Mouse (Mus musculus) intestine, embryonic 16.5 days (tissue): ENCODE data around the gene Itga2b. TPM values are rescaled to one million over a fixed set of nuclear protein-coding genes. Genes with fewer than 3 reads are reported as not detected.
A peak's percentile ranks its signal among the peaks of the same experiment; 100 is the strongest.

Source experiments
- ATAC-seq: fragments of 200-750 bp; cut with Nextera tagmentation; 2 replicates; pipeline ENCODE4 v1.8.0; 2017; ENCODE audit warnings: moderate TSS enrichment, moderate library complexity
- H3K27ac ChIP-seq: fragments of 300-500 bp; sonication (generic); 2 replicates; pipeline ENCODE4 v1.5.1; 2014; ENCODE audit warnings: mild to moderate bottlenecking, low read length
- H3K27me3 ChIP-seq: fragments of 300-500 bp; sonication (generic); replicated peaks from 2 replicates; pipeline ENCODE4 v1.6.1; 2014; ENCODE audit warnings: low read length, control low read depth, mixed read lengths; ENCODE audit not compliant: control insufficient read depth, insufficient read depth
- H3K36me3 ChIP-seq: fragments of 300-500 bp; sonication (generic); 2 replicates; pipeline ENCODE4 v1.6.1; 2014; ENCODE audit warnings: low read length, control low read depth; ENCODE audit not compliant: control insufficient read depth, insufficient read depth
- H3K4me1 ChIP-seq: fragments of 300-500 bp; sonication (generic); 2 replicates; pipeline ENCODE4 v1.6.1; 2014; ENCODE audit warnings: low read length, control low read depth, mixed read lengths; ENCODE audit not compliant: control insufficient read depth, insufficient read depth
- H3K4me2 ChIP-seq: fragments of 300-500 bp; sonication (generic); 2 replicates; pipeline ENCODE4 v1.6.1; 2014; ENCODE audit warnings: low read depth, low read length, control low read depth
- H3K4me3 ChIP-seq: fragments of 300-500 bp; sonication (generic); 2 replicates; pipeline ENCODE4 v1.5.1; 2014; ENCODE audit warnings: mild to moderate bottlenecking, low read length
- H3K9ac ChIP-seq: fragments of 300-500 bp; sonication (generic); 2 replicates; pipeline ENCODE4 v1.6.1; 2014; ENCODE audit warnings: low read depth, low read length
- H3K9me3 ChIP-seq: fragments of 300-500 bp; sonication (generic); 2 replicates; pipeline ENCODE4 v1.6.1; 2016; ENCODE audit warnings: low read length, control low read depth; ENCODE audit not compliant: control insufficient read depth
- WGBS: fragments of 180-500 bp; shearing (Covaris S2); extraction: QIAGEN DNeasy Blood & Tissue Kit; methylation state at CpG from one replicate; pipeline ENCODE4 v1.1.7; 2014; 5-methylcytosine and 5-hydroxymethylcytosine counted together
- polyA plus RNA-seq: library from polyadenylated mRNA; unstranded; fragments of >200 nt; fragmentation: Nextera tagmentation; extraction: Ambion mirVana; gene quantifications from 2 replicates; pipeline ENCODE4 v1.2.1, GENCODE M21; 2015

The Itga2b gene
- polyA plus RNA-seq, 1 experiment from 2014 or later = 3.7 TPM

DNA sequence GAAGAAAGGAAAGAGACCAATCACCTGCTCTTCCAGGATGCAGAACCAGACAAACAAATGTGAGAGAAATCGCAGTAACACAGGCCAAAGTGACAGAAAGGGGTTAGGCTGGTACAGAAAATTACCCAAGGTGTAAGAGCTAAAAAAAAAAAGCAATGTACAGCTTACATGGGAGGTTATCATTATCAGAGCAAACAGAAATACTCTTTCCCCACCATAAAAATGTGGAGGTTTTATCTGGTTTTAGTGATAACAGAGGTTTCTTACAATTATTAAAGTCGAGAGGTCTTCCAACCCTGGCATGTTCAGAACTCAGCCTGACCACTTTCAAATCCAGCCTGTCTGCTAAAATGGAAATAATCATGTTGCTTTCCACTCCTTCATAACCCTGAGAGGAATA lies 18.0 kb upstream of the Itga2b start:
- Histone ChIP-seq H3K27ac (no peak overlapping the region), H3K9ac (no peak overlapping the region), H3K9me3 (no peaks in the 10 kb centered on the region), H3K4me2 (no peak overlapping the region), H3K27me3 (no peaks in the 10 kb centered on the region), H3K36me3 (peaks cover 4% of the 10 kb centered on the region; the same call in 1 of the 2 replicates), H3K4me1 (no peaks in the 10 kb centered on the region), H3K4me3 (no peak overlapping the region)
- WGBS = 64% methylated on average over 2 of the region's 2 CpGs
- ATAC-seq = no peak

- ATAC-seq = peak; percentile 64; the same call in 1 of the 2 replicates
- Histone ChIP-seq H3K27ac (no peak overlapping the region), H3K4me1 (no peaks in the 10 kb centered on the region), H3K27me3 (no peaks in the 10 kb centered on the region), H3K9ac (no peak overlapping the region), H3K36me3 (peaks cover 4% of the 10 kb centered on the region; the same call in 1 of the 2 replicates), H3K4me2 (no peak overlapping the region), H3K4me3 (no peak overlapping the region), H3K9me3 (no peaks in the 10 kb centered on the region)
- 69% methylated on average over 11 of the region's 11 CpGs for WGBS
Measured at GRCm38 (mm10) chr11:102486733-102487386, 16.9 kb upstream of the Itga2b start.

GRCm38 (mm10) chr11:102481779-102482178 lies 11.9 kb upstream of the Itga2b start:
- Histone ChIP-seq H3K4me2 (no peak overlapping the region), H3K27ac (no peak overlapping the region), H3K4me1 (no peaks in the 10 kb centered on the region), H3K4me3 (no peak overlapping the region), H3K9ac (no peak overlapping the region), H3K36me3 (peaks cover 15% of the 10 kb centered on the region), H3K9me3 (no peaks in the 10 kb centered on the region), H3K27me3 (no peaks in the 10 kb centered on the region)
- 90% methylated on average over 10 of the region's 10 CpGs for WGBS
- no peak for ATAC-seq

DNA sequence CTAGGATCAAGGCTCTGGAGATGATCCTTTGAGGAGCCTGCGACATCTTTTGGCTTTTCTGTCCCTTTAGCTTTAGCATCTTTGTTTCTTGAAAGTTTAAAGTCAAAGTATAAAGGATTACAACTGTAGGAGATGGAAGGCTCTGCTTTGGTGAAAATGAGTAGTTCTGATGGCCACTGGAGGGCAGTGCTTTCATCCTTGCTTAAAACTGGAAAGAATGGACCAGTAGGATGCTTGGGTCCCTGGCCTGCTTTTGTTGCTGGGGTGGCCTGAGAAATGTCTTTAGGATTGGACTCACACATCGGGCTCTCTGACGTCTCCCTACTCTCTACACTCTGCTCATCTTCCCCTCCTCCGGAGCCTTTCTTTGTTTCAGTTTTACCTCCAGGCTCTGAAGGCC lies 11.0 kb upstream of the Itga2b start:
- ATAC-seq = no peak
- WGBS = 90% methylated on average over 4 of the region's 4 CpGs

DNA sequence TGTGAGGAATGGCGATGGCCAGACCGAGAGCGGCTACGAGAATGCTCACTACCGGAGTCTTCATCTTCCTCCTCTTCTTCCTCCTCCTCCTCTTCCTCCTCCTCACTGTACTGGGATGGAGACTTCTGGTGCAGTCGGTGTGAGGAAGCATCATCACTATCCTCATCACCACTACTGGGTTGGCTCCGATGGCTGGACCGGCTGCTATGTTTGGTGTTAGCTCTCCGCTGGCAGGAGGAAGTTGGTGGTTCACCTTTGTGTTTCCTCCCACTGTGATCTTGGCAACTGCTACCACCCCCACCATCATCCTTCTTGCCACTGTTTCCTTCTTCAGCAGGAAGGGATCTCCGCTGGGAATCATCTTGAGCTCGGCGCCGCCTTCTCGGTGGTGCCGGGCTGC lies 10.2 kb upstream of the Itga2b start:
- no peak overlapping the region for H3K4me3 ChIP-seq
- 96% methylated on average over 15 of the region's 15 CpGs for WGBS
- H3K9ac ChIP-seq = no peak overlapping the region
- no peak overlapping the region for H3K27ac ChIP-seq
- H3K9me3 ChIP-seq = no peaks in the 10 kb centered on the region
- no peaks in the 10 kb centered on the region for H3K4me1 ChIP-seq
- peaks cover 12% of the 10 kb centered on the region for H3K36me3 ChIP-seq
- H3K27me3 ChIP-seq = no peaks in the 10 kb centered on the region
- no peak overlapping the region for H3K4me2 ChIP-seq
- ATAC-seq = no peak

More for the DNA sequence above, 11.0 kb upstream of the Itga2b start:
- Histone ChIP-seq H3K4me2 (no peak overlapping the region), H3K27ac (no peak overlapping the region), H3K9me3 (no peaks in the 10 kb centered on the region), H3K27me3 (no peaks in the 10 kb centered on the region), H3K4me1 (no peaks in the 10 kb centered on the region), H3K36me3 (peaks cover 12% of the 10 kb centered on the region), H3K4me3 (no peak overlapping the region), H3K9ac (no peak overlapping the region)

- Histone ChIP-seq H3K4me1 (no peaks in the 10 kb centered on the region), H3K4me2 (no peak overlapping the region), H3K9me3 (no peaks in the 10 kb centered on the region), H3K9ac (no peak overlapping the region), H3K4me3 (no peak overlapping the region), H3K36me3 (peaks cover 12% of the 10 kb centered on the region), H3K27me3 (no peaks in the 10 kb centered on the region), H3K27ac (no peak overlapping the region)
- no peak for ATAC-seq
- WGBS = 96% methylated on average over 23 of the region's 23 CpGs
Measured at GRCm38 (mm10) chr11:102479581-102479980, 9.7 kb upstream of the Itga2b start.

DNA sequence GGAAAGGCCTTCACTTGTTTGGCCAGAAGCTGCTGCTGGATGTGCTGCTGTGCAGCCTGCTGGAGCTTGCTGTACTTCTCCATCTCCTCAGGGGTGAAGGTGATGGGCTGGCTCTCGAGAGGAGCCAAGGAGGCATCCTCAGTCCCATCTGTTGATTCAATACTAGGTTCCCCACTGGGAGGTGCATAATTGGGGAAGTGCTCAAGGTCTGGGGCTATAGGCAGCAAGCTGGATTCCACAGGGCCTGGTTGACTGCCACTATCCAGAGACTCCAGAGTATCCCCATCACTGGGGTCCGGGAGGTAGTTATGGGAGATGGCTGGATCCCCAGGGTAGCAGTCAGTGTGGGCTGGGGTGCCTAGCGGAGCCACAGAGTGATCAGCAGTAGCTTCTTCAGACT lies 8.7 kb upstream of the Itga2b start:
- H3K36me3 ChIP-seq = peaks cover 16% of the 10 kb centered on the region
- WGBS = 90% methylated on average over 3 of the region's 3 CpGs

DNA sequence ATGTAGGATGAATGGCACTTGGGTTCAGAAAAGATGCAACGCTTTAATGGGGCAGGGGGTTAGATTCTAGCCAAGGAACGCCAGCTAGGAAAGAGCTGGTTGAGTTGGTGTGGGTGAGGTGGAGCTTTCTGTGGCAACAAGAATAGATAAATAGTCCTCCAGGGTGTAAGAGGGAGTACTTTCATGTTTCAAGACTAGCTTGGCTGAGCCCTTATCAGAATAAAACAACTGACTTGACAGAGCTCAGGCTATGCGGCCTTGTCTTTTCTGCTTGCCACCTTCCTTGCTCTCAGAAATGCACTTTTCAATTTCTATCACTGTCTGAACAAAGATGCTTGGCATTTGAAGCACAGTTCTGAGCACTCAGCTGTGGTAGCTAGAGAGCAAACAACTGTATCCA lies 5.1 kb upstream of the Itga2b start:
- no peak overlapping the region for H3K4me2 ChIP-seq
- H3K4me3 ChIP-seq = no peak overlapping the region
- no peak overlapping the region for H3K27ac ChIP-seq
- no peak for ATAC-seq
- peaks cover 12% of the 10 kb centered on the region for H3K36me3 ChIP-seq
- no peaks in the 10 kb centered on the region for H3K9me3 ChIP-seq
- no peaks in the 10 kb centered on the region; the same call in 1 of the 2 replicates for H3K27me3 ChIP-seq
- H3K9ac ChIP-seq = no peak overlapping the region
- WGBS = 95% methylated on average over 3 of the region's 3 CpGs
- H3K4me1 ChIP-seq = no peaks in the 10 kb centered on the region

More for the DNA sequence above, 8.7 kb upstream of the Itga2b start:
- no peaks in the 10 kb centered on the region for H3K9me3 ChIP-seq
- no peak overlapping the region for H3K27ac ChIP-seq
- H3K4me1 ChIP-seq = no peaks in the 10 kb centered on the region
- no peaks in the 10 kb centered on the region for H3K27me3 ChIP-seq
- H3K4me3 ChIP-seq = no peak overlapping the region
- ATAC-seq = no peak
- no peak overlapping the region for H3K4me2 ChIP-seq
- no peak overlapping the region for H3K9ac ChIP-seq

DNA sequence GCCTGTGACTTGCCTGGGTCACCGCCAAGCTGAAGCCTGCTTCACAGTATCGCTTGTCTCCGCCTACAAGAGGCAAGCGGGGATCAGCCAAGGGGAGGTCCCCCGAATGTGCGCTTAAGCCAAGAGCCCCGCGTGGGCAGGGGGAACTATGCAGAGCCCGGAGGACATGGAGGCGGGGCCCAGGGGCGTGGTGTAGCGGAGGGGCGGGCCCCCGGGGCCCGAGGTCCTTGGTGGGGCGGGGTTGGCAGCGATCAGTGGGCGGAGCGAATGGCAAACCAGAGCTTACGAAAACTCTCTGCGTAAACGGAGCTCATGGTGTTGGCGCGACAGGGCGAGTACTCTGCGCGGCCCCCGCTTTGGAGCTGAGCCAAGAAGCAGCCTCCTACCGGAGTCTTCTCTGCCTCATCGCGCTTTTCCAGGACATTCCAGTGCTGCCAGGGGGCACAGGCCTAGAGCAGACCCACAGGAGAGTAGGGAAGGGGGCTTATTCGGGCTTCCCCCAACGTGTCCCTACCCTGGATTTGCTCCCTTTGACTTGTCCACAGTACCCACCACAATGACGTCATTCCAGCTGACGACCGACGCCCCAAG lies 2.8 kb downstream of the Itga2b start:
- WGBS = under 1% methylated on average over 37 of the region's 37 CpGs
- ATAC-seq = peak; percentile 95

More for the DNA sequence above, 2.8 kb downstream of the Itga2b start:
- no peaks in the 10 kb centered on the region for H3K36me3 ChIP-seq
- peak overlapping the region; percentile 93 for H3K4me2 ChIP-seq
- peaks cover 20% of the 10 kb centered on the region for H3K4me1 ChIP-seq
- peak overlapping the region; percentile 48 for H3K4me3 ChIP-seq
- H3K9me3 ChIP-seq = no peaks in the 10 kb centered on the region
- peaks cover 3% of the 10 kb centered on the region; the same call in 1 of the 2 replicates for H3K27me3 ChIP-seq
- H3K27ac ChIP-seq = peak overlapping the region; percentile 60; the same call in 1 of the 2 replicates
- peak overlapping the region; percentile 62 for H3K9ac ChIP-seq
